Mouse (Mus musculus): ENCODE measurements around the gene Lrrk1. TPM values are rescaled to one million over a fixed set of nuclear protein-coding genes. Genes with fewer than 3 reads are reported as not detected.
A peak's percentile ranks its signal among the peaks of the same experiment; 100 is the strongest.

Gene Lrrk1
- total RNA-seq, 2 experiments from 2014 or later = 18.4 to 19.7 TPM

GRCm38 (mm10) chr7:66238157-66238556 lies 150.0 kb downstream of the Lrrk1 start:
- no peak; the same call in 1 of the 2 replicates for ATAC-seq (replicated peaks; ENCODE audit: low FRiP score, low TSS enrichment, poor library complexity, severe bottlenecking)

DNA sequence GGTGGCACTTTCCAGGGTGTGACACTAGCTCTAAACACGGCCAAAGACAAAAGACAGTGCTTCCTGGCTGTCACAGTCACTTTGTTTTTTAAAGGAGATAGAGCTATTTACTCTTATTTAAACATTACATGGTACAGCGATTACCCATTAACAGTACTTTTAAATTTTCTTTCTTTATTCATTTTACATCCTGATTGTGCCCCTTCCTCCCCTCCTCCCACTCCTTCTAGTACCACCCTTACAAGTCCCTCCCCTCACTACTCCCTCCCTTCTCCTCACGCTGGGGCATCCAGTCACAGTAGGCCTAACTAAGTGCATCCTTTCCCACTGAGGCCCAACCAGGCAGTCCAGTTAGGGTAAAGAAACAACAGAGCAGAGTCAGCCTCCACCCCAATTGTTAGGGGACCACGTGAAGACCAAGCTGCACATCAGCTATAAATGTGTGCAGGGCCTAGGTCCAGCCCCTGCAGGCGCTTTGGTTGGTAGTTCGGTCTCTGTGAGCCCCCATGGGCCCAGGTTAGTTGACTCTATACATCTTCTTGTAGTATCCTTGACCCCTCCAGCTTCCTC lies 154.1 kb downstream of the Lrrk1 start:
- no peak for ATAC-seq (replicated peaks; ENCODE audit: low FRiP score, low TSS enrichment, poor library complexity, severe bottlenecking)

- peak; percentile 83 for ATAC-seq (replicated peaks; ENCODE audit: low FRiP score, low TSS enrichment, poor library complexity, severe bottlenecking)
These were observed 154.8 kb downstream of the Lrrk1 start for GRCm38 (mm10) chr7:66233141-66233946.

GRCm38 (mm10) chr7:66231861-66232260 lies 156.3 kb downstream of the Lrrk1 start:
- no peak for ATAC-seq (replicated peaks; ENCODE audit: low FRiP score, low TSS enrichment, poor library complexity, severe bottlenecking)

- no peak for ATAC-seq (replicated peaks; ENCODE audit: low FRiP score, low TSS enrichment, poor library complexity, severe bottlenecking)
These were observed 157.3 kb downstream of the Lrrk1 start for GRCm38 (mm10) chr7:66230638-66231550.

- no peak for ATAC-seq (replicated peaks; ENCODE audit: low FRiP score, low TSS enrichment, poor library complexity, severe bottlenecking)
These were observed 157.9 kb downstream of the Lrrk1 start for GRCm38 (mm10) chr7:66230246-66230637.

DNA sequence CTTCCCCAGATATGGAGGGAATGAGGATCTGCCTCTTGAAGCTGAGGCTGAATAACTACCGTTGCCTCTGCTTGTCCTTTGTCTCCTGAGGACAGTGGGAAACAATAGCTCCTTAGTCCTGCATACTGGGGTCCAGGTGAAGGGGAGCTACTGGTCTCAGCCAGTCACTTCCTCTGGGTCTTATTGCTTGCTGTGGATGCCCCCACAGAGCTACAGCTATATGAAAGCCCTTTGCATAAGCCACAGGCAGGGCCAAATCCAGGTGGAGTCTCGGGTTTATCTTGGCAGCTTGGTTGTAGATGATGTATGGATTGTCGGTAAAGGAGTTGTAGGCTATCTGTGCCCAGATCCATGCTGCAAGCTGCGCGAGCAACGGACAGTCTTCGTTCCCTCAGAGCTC lies 158.7 kb downstream of the Lrrk1 start:
- ATAC-seq (replicated peaks; ENCODE audit: low FRiP score, low TSS enrichment, poor library complexity, severe bottlenecking) = no peak

DNA sequence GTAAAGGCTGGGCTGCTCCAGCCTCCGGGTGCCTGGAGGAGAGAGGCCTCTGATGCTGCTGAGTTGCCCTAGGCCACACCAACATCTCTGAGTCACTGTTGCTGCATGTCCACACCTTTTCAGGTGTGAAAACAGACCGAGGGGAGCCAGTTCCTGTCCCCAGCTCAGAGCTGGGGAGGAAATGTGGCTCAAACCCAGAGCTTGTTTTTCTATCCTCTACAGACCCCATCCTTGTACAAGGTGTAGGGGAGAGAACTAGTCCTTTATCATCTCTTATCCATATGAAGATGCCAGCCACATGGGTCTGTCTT lies 159.6 kb downstream of the Lrrk1 start:
- ATAC-seq (replicated peaks; ENCODE audit: low FRiP score, low TSS enrichment, poor library complexity, severe bottlenecking) = no peak

- ATAC-seq (replicated peaks; ENCODE audit: low FRiP score, low TSS enrichment, poor library complexity, severe bottlenecking) = no peak
These were observed 160.1 kb downstream of the Lrrk1 start for GRCm38 (mm10) chr7:66227814-66228609.

GRCm38 (mm10) chr7:66225881-66226280 lies 162.3 kb downstream of the Lrrk1 start:
- ATAC-seq (replicated peaks; ENCODE audit: low FRiP score, low TSS enrichment, poor library complexity, severe bottlenecking) = peak; percentile 51; the same call in 1 of the 2 replicates

DNA sequence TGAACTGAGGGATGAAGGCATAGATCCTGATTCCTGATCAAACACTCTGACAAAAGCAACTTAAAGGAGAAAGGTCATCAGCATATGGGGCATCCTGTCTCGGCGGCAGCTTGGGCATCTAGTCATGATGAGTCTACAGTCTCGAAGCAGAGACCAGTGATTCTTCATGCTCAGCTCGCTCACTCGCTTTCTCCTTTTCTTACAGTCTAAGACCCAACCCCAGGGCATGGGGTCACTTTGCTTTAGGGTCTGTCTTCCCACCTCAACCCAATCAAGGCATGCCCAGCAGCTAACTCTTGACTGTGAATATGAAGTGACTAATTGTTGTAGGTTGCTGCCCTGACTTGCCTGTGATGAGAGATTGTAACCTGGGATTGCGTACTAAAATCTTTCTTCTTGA lies 163.6 kb downstream of the Lrrk1 start:
- ATAC-seq (replicated peaks; ENCODE audit: low FRiP score, low TSS enrichment, poor library complexity, severe bottlenecking) = no peak

- no peak for ATAC-seq (replicated peaks; ENCODE audit: low FRiP score, low TSS enrichment, poor library complexity, severe bottlenecking)
These were observed 164.4 kb downstream of the Lrrk1 start for GRCm38 (mm10) chr7:66223731-66224130.

GRCm38 (mm10) chr7:66222621-66223091 lies 165.5 kb downstream of the Lrrk1 start:
- no peak for ATAC-seq (replicated peaks; ENCODE audit: low FRiP score, low TSS enrichment, poor library complexity, severe bottlenecking)

GRCm38 (mm10) chr7:66219794-66220227 lies 168.3 kb downstream of the Lrrk1 start:
- ATAC-seq (replicated peaks; ENCODE audit: low FRiP score, low TSS enrichment, poor library complexity, severe bottlenecking) = no peak

DNA sequence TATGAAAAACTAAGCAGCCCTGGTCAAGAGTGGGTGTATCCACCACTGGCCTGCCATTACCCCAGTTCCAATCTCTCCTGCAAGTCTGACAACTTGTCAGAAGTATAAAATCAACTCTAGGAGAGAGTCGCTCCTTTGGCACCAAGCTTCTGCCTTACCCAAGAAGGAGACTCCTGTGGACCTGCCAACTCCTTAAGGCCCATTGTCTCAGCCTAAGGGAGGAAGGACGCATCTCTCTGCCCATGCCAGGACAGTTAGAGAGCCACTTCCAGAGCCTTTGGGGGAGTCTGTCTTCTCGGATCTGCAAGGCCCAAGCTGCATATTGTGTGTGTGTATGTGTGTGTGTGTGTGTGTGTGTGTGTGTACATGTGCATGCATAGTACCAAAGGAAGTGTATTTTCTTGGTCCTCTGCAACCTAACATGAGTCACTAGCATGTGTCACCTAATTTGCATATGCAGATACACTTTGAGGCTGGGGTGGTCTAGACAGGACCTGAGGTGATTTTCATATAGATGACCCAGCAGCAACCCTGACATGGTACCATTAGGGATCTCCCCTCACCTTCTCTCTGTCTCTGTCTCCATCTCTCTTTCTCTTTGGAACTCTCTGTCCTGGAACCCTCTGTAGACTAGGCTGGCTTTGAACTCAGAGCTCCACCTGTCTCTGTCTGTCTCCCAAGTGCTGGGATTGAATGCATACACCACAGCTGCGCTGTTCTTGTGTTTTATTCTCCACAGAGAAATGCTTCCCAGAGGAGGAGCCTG lies 168.9 kb downstream of the Lrrk1 start:
- ATAC-seq (replicated peaks; ENCODE audit: low FRiP score, low TSS enrichment, poor library complexity, severe bottlenecking) = no peak

- no peak for ATAC-seq (replicated peaks; ENCODE audit: low FRiP score, low TSS enrichment, poor library complexity, severe bottlenecking)
These were observed 169.7 kb downstream of the Lrrk1 start for GRCm38 (mm10) chr7:66218193-66219014.

DNA sequence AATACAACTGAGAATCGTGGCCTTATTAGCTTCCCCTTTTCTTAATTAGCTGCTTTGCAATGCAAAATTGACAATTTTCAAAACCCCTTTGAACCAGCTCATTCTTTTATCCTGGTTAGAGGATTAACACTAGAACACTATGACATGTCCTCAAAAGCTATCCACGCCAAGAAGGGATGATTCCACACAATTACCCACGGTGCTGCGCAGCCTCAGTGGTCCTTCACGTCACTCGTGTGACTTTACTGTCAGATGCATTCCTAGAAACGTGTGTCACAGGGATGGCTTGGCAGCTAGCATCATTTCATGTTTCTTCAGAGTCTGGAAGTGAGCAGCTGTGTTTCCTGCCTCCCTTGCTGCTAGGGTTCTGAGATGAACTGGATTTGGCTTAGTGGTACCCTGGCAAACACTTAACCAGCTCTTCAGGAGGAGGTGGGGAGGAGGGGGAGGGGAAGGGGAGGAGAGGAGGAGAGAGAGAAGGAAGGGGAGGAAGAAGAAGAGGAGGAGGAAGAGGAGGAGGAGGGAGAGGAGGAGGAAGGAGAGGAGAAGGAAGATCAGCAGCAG lies 170.5 kb downstream of the Lrrk1 start:
- ATAC-seq (replicated peaks; ENCODE audit: low FRiP score, low TSS enrichment, poor library complexity, severe bottlenecking) = no peak
